Mouse (Mus musculus): ENCODE measurements around the gene Olfr954. TPM values are rescaled to one million over a fixed set of nuclear protein-coding genes. Genes with fewer than 3 reads are reported as not detected.

Olfr954 gene
- polyA plus RNA-seq (2012; rRNA removed) = not detected in 2 replicates

GRCm38 (mm10) chr9:39456401-39456800 lies at the start of gene Olfr954:
Gene Olfr954, plus strand, starts transcription at chr9:39456701.

GRCm38 (mm10) chr9:39427048-39427447 lies 29.5 kb upstream of the Olfr954 start, which contains the start of gene Olfr952:
Gene Olfr952, minus strand, starts transcription at chr9:39427148.

GRCm38 (mm10) chr9:39471844-39472243 lies 15.3 kb downstream of the Olfr954 start, which contains the start of gene Olfr955:
Gene Olfr955, minus strand, starts transcription at chr9:39471944.

GRCm38 (mm10) chr9:39493895-39494294 lies 37.4 kb downstream of the Olfr954 start, which contains the start of gene Olfr44:
Gene Olfr44, minus strand, starts transcription at chr9:39493995.

Other genes with a start within 250 kb of the Olfr954 start
- gene Olfr1537, start 206.7 kb upstream of the Olfr954 start, polyA plus RNA-seq (2012; rRNA removed) = not detected in 2 replicates
- gene Olfr945, start 179.9 kb upstream of the Olfr954 start, polyA plus RNA-seq (2012; rRNA removed) = not detected in 2 replicates
- not detected in 2 replicates for gene Olfr948, start 130.7 kb upstream of the Olfr954 start, polyA plus RNA-seq (2012; rRNA removed)
- not detected in 2 replicates for gene Olfr951, start 69.3 kb upstream of the Olfr954 start, polyA plus RNA-seq (2012; rRNA removed)
- gene Olfr952, start 29.6 kb upstream of the Olfr954 start, polyA plus RNA-seq (2012; rRNA removed) = not detected in 2 replicates
- not detected in 2 replicates for gene Olfr955, start 15.2 kb downstream of the Olfr954 start, polyA plus RNA-seq (2012; rRNA removed)
- gene Olfr44, start 37.3 kb downstream of the Olfr954 start, polyA plus RNA-seq (2012; rRNA removed) = not detected in 2 replicates
- gene Olfr957, start 59.1 kb downstream of the Olfr954 start, polyA plus RNA-seq (2012; rRNA removed) = not detected in 2 replicates
- not detected in 2 replicates for gene Olfr958, start 97.4 kb downstream of the Olfr954 start, polyA plus RNA-seq (2012; rRNA removed)
- gene Olfr959, start 118.9 kb downstream of the Olfr954 start, polyA plus RNA-seq (2012; rRNA removed) = not detected in 2 replicates
- gene AW551984, start 147.7 kb downstream of the Olfr954 start, polyA plus RNA-seq (2012; rRNA removed) = 0.91 and 1.0 TPM in 2 replicates
- gene Olfr148, start 154.0 kb downstream of the Olfr954 start, polyA plus RNA-seq (2012; rRNA removed) = not detected in 2 replicates
- gene Olfr960, start 164.7 kb downstream of the Olfr954 start, polyA plus RNA-seq (2012; rRNA removed) = not detected in 2 replicates
- not detected in 2 replicates for gene Olfr961, start 188.4 kb downstream of the Olfr954 start, polyA plus RNA-seq (2012; rRNA removed)
- not detected in 2 replicates for gene Olfr963, start 210.5 kb downstream of the Olfr954 start, polyA plus RNA-seq (2012; rRNA removed)

All from liver, embryonic 18 days (tissue).